Mouse (Mus musculus) hindbrain, embryonic 14.5 days (tissue): ENCODE data around the gene Ndst4. TPM values are rescaled to one million over a fixed set of nuclear protein-coding genes. Genes with fewer than 3 reads are reported as not detected.

Experiments
- ATAC-seq: fragments of 200-750 bp; cut with Nextera tagmentation; 2 replicates; pipeline ENCODE4 v1.8.0; 2017; ENCODE audit warnings: moderate number of reproducible peaks, mild to moderate bottlenecking, moderate TSS enrichment, moderate library complexity; ENCODE audit not compliant: low FRiP score
- DNase-seq: peaks from one replicate; pipeline ENCODE4 v3.0.0-alpha.2; 2015; ENCODE audit warnings: low spot score
- H3K27ac ChIP-seq: fragments of 300-500 bp; sonication (generic); 2 replicates; pipeline ENCODE4 v1.5.1; 2014; ENCODE audit warnings: mild to moderate bottlenecking, moderate library complexity
- H3K27me3 ChIP-seq: fragments of 300-500 bp; sonication (generic); 2 replicates; pipeline ENCODE4 v1.6.1; 2014; ENCODE audit warnings: mild to moderate bottlenecking, low read length, mixed read lengths; ENCODE audit not compliant: control insufficient read depth, insufficient read depth
- H3K36me3 ChIP-seq: fragments of 300-500 bp; sonication (generic); replicated peaks from 2 replicates; pipeline ENCODE4 v1.6.1; 2014; ENCODE audit not compliant: control insufficient read depth, insufficient read depth
- H3K4me1 ChIP-seq: fragments of 300-500 bp; sonication (generic); replicated peaks from 2 replicates; pipeline ENCODE4 v1.6.1; 2014; ENCODE audit warnings: antibody characterized with exemption, low read length, mixed read lengths; ENCODE audit not compliant: control insufficient read depth, insufficient read depth
- H3K4me2 ChIP-seq: fragments of 300-500 bp; sonication (generic); replicated peaks from 2 replicates; pipeline ENCODE4 v1.6.1; 2014; ENCODE audit warnings: mild to moderate bottlenecking, moderate library complexity
- H3K4me3 ChIP-seq: fragments of 300-500 bp; sonication (generic); replicated peaks from 2 replicates; pipeline ENCODE4 v1.5.1; 2014; ENCODE audit warnings: mild to moderate bottlenecking, low read length
- H3K9ac ChIP-seq: fragments of 300-500 bp; sonication (generic); 2 replicates; pipeline ENCODE4 v1.6.1; 2014
- H3K9me3 ChIP-seq: fragments of 300-500 bp; sonication (generic); 2 replicates; pipeline ENCODE4 v1.6.1; 2016; ENCODE audit warnings: low read length; ENCODE audit not compliant: control insufficient read depth
- WGBS: fragments of 180-500 bp; shearing (Covaris S2); extraction: QIAGEN DNeasy Blood & Tissue Kit; methylation state at CpG from one replicate; pipeline ENCODE4 v1.1.7; 2014; 5-methylcytosine and 5-hydroxymethylcytosine counted together
- polyA plus RNA-seq: library from polyadenylated mRNA; unstranded; fragments of >200 nt; fragmentation: Nextera tagmentation; extraction: Ambion mirVana; gene quantifications from 2 replicates; pipeline ENCODE4 v1.2.1, GENCODE M21; 2014

The Ndst4 gene
- 3.6 and 6.7 TPM in 2 replicates for polyA plus RNA-seq

DNA sequence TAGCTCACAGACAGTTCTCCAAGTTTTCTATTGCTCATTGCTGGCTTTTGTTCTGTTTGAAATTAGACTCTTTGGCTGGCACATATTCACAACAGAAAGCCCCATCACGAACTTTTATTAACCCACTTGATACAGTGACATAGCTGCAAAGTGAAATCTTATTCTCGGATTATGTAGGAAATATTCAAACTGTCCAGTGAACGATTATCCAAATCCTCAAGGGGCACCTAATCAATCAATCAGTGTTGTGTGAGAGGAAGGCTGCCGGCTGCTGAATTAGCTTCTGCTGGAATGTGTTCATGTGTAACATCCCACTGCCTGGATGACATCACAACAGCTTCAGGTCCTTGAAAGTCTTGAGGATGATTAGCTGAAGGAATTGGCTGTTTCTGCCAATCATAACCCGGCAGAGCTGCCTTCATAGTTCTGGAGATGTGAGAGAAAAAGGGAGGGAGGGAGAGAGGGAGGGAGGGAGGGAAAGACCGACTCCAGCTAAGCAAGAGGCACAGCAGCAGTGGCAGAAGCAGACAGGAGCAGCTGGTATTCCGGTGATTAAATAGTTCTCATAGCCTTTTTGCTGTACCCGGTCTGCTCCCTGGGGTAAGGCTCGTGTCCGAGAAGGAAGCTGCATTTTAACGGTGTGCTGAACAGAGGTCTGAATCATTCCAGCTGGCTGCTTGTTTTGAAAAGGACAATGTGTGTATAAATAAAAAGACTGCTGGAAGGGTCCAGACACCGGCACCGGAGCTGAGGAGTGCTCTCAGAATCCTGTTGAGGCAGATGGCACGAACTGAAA lies at the start of gene Ndst4:
Gene Ndst4 (plus strand): TSS at position 476 of the 796 bp plus-strand sequence.
- DNase-seq (peak; percentile 57), ATAC-seq (peak; percentile 95)
- peak within 1 kb of the TSS; percentile 42 for H3K4me3 ChIP-seq
- peak within 1 kb of the TSS; percentile 62 for H3K9ac ChIP-seq
- WGBS: 4% methylated on average over 14 of the region's 14 CpGs
- H3K4me2 ChIP-seq: peak within 1 kb of the TSS; percentile 58
- no peaks in the 10 kb centered on the region for H3K27me3 ChIP-seq
- H3K9me3 ChIP-seq: no peaks in the 10 kb centered on the region
- peak within 1 kb of the TSS; percentile 76 for H3K27ac ChIP-seq
- H3K4me1 ChIP-seq: no peaks in the 10 kb centered on the region
- H3K36me3 ChIP-seq: no peaks in the 10 kb centered on the region

- Histone ChIP-seq H3K9ac (no peak overlapping the region), H3K36me3 (no peaks in the 10 kb centered on the region), H3K4me3 (no peak overlapping the region), H3K9me3 (no peaks in the 10 kb centered on the region), H3K27me3 (no peaks in the 10 kb centered on the region), H3K27ac (no peak overlapping the region), H3K4me1 (no peaks in the 10 kb centered on the region), H3K4me2 (no peak overlapping the region)
- WGBS: 71% methylated on average over 3 of the region's 3 CpGs
- ATAC-seq (no peak), DNase-seq (no peak)
Observed at GRCm38 (mm10) chr3:125397443-125397842, 6.4 kb upstream of the Ndst4 start.

DNA sequence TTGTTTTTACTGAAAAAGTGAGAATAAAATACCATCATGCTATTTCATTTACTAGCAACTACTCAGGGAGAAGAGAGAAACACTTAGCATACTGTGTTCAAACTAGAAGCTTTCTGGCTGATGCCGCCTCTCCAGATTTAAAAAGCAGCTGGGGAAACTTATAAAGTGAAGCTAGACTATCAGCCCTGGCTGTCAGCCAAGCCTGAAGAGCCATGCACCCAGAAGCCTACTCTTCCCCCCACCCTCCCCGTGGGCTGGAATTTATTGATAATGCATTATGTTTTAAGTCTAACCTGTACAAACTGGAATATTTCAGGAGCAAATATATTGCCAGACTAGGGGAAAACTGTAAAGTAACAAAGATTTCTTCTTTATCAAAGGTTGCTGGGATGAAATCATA lies 2.6 kb downstream of the Ndst4 start:
- Histone ChIP-seq H3K4me3 (0 out of 2 replicates have a peak overlapping the region, but pooled peaks have one; percentile 8), H3K9me3 (no peaks in the 10 kb centered on the region)
- no peak for ATAC-seq

DNA sequence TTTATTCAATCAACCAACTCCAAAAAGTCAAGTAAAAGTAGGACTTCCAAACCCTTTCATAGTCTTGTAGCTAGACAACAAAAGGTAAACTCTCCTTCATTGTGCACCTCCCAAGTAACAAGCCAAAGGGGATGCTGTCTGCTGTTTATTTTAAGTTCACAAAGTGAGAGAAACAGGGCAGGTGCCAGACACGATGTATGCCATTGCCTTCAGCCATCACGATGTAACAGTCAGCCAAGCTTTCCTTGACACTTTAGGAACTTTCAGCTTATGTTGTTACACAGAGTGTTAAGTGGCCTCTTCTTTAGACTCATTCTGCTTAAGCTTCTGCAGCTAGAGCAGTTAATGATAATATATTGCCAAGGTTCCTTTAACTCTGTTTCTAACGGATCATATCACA lies 3.1 kb downstream of the Ndst4 start:
- DNase-seq (no peak), ATAC-seq (no peak)
- no peak overlapping the region for H3K9ac ChIP-seq
- no peaks in the 10 kb centered on the region for H3K36me3 ChIP-seq
- no peak overlapping the region for H3K27ac ChIP-seq
- 77% methylated on average over 3 of the region's 3 CpGs for WGBS
- no peak overlapping the region for H3K4me3 ChIP-seq
- no peaks in the 10 kb centered on the region for H3K4me1 ChIP-seq
- no peaks in the 10 kb centered on the region for H3K27me3 ChIP-seq
- H3K9me3 ChIP-seq: no peaks in the 10 kb centered on the region
- peak overlapping the region; percentile 20 for H3K4me2 ChIP-seq

More for the DNA sequence above, 2.6 kb downstream of the Ndst4 start:
- H3K27me3 ChIP-seq: no peaks in the 10 kb centered on the region
- 62% methylated on average over 2 of the region's 2 CpGs for WGBS
- H3K4me2 ChIP-seq: peak overlapping the region; percentile 20
- no peak overlapping the region for H3K27ac ChIP-seq
- no peak overlapping the region for H3K9ac ChIP-seq
- no peaks in the 10 kb centered on the region for H3K36me3 ChIP-seq
- no peak for DNase-seq
- no peaks in the 10 kb centered on the region for H3K4me1 ChIP-seq

- Histone ChIP-seq H3K4me1 (no peaks in the 10 kb centered on the region), H3K9ac (no peak overlapping the region), H3K9me3 (no peaks in the 10 kb centered on the region), H3K36me3 (no peaks in the 10 kb centered on the region), H3K4me2 (no peak overlapping the region), H3K27ac (no peak overlapping the region), H3K27me3 (no peaks in the 10 kb centered on the region), H3K4me3 (no peak overlapping the region)
- DNase-seq (no peak), ATAC-seq (no peak)
- 27% methylated on average over 6 of the region's 6 CpGs for WGBS
Observed at GRCm38 (mm10) chr3:125466894-125467652, 63.2 kb downstream of the Ndst4 start.

DNA sequence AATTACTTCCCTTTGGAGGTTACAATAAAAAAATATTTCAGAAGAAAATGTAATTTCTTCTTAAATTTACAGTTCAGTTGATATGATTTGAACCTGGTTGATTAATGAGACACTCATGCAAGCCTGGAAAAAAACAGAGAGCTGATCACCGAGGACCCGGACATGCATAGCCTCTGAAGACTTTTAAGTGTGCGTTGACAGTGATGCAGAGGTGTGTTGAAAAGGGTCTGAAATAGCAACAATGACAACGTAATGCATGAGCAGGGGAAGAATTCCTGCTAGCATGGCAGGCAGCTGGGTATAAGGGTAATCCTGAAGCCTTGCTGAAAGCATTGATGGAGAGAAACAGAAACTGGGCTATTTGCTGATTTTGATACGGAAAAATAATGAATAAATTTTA lies 106.2 kb downstream of the Ndst4 start:
- Histone ChIP-seq H3K27ac (no peak overlapping the region), H3K9me3 (no peaks in the 10 kb centered on the region), H3K4me1 (no peaks in the 10 kb centered on the region), H3K9ac (no peak overlapping the region), H3K4me3 (no peak overlapping the region), H3K27me3 (no peaks in the 10 kb centered on the region), H3K36me3 (no peaks in the 10 kb centered on the region), H3K4me2 (no peak overlapping the region)
- WGBS: 75% methylated on average over 5 of the region's 5 CpGs
- DNase-seq (no peak), ATAC-seq (no peak)

DNA sequence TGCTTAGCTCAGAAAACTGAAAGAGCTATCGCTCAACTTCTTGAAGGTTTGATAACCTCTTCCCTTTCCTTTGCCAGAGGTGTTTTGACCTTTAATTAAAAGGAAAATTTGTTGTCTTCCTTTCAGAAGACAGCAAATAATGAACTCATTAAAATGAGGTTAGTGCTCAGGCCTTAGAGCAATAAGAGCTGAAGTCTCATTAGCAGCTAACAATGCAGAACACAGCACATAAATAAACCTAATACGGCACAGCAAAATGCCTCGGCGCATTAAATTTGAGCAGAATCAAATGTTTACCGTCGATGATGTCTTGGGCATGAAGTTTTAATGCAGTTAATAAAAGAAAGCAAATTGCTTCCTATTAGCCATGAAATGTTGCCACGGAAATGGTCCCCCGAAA lies 129.5 kb downstream of the Ndst4 start:
- DNase-seq (peak; percentile 25), ATAC-seq (no peak)
- no peak overlapping the region for H3K27ac ChIP-seq
- WGBS: 58% methylated on average over 8 of the region's 8 CpGs
- no peaks in the 10 kb centered on the region for H3K4me1 ChIP-seq
- no peak overlapping the region for H3K4me3 ChIP-seq
- H3K27me3 ChIP-seq: no peaks in the 10 kb centered on the region
- no peaks in the 10 kb centered on the region for H3K36me3 ChIP-seq
- no peaks in the 10 kb centered on the region for H3K9me3 ChIP-seq
- H3K9ac ChIP-seq: no peak overlapping the region
- no peak overlapping the region for H3K4me2 ChIP-seq

DNA sequence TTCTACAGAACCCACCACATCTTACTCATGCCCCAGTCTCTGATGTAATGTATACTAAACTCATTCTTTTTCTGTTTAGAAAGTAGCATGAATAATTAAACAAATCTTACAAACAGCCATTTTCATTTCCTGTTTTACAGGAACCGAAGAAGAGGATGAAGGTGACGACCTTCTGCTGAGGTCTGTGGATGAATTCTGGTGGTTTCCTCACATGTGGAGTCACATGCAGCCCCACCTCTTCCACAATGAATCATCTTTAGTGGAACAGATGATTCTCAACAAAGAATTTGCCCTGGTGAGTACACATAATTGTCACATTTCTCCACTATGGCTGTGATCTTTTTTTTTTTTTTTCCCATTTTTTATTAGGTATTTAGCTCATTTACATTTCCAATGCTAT lies 166.7 kb downstream of the Ndst4 start:
- H3K27ac ChIP-seq: no peak overlapping the region
- no peak overlapping the region for H3K4me3 ChIP-seq
- no peaks in the 10 kb centered on the region for H3K9me3 ChIP-seq
- no peak overlapping the region for H3K4me2 ChIP-seq
- 92% methylated on average over 2 of the region's 2 CpGs for whole genome bisulfite sequencing
- H3K27me3 ChIP-seq: no peaks in the 10 kb centered on the region
- H3K4me1 ChIP-seq: no peaks in the 10 kb centered on the region
- no peak for DNase-seq
- no peaks in the 10 kb centered on the region for H3K36me3 ChIP-seq
- H3K9ac ChIP-seq: no peak overlapping the region
- no peak for ATAC-seq

DNA sequence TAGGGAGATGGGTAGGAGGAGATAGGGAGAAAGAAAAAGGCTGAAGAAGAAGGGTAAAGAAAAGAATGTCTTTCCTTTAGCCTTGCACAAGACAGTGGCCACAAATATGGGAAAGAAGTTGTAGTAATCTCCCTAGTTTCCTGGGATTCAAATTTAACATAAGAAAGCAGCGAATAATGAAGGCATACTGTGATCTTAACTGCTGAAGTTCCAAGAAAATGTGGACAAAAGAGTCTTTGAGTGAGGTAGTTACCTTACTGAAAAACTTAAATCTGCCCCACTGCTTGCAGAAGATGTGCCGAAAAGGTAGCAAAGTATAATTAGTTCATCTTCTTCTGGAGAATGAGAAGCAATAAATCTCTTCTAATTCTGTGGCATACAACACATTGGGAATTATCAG lies 228.4 kb downstream of the Ndst4 start:
- Histone ChIP-seq H3K4me2 (no peak overlapping the region), H3K27me3 (no peaks in the 10 kb centered on the region), H3K4me3 (no peak overlapping the region), H3K9ac (no peak overlapping the region), H3K4me1 (no peaks in the 10 kb centered on the region), H3K27ac (no peak overlapping the region), H3K36me3 (no peaks in the 10 kb centered on the region), H3K9me3 (no peaks in the 10 kb centered on the region)
- no peak for DNase-seq
- ATAC-seq: no peak
- WGBS: 75% methylated on average over 2 of the region's 2 CpGs
